Mouse (Mus musculus) stomach, embryonic 15.5 days (tissue): ENCODE data around the gene Hp1bp3. TPM values are rescaled to one million over a fixed set of nuclear protein-coding genes. Genes with fewer than 3 reads are reported as not detected.

Experiments
- ATAC-seq: fragments of 200-750 bp; cut with Nextera tagmentation; 2 replicates; pipeline ENCODE4 v1.8.0; 2017; ENCODE audit warnings: low read depth, moderate number of reproducible peaks, moderate TSS enrichment; ENCODE audit not compliant: insufficient read depth, low FRiP score
- H3K27ac ChIP-seq: fragments of 300-500 bp; sonication (generic); 2 replicates; pipeline ENCODE4 v1.5.1; 2015; ENCODE audit warnings: mild to moderate bottlenecking, inconsistent platforms
- H3K27me3 ChIP-seq: fragments of 300-500 bp; sonication (generic); replicated peaks from 2 replicates; pipeline ENCODE4 v1.6.1; 2015; ENCODE audit warnings: inconsistent platforms
- H3K36me3 ChIP-seq: fragments of 300-500 bp; sonication (generic); 2 replicates; pipeline ENCODE4 v1.6.1; 2015; ENCODE audit warnings: inconsistent platforms
- H3K4me1 ChIP-seq: fragments of 300-500 bp; sonication (generic); 2 replicates; pipeline ENCODE4 v1.6.1; 2015; ENCODE audit warnings: inconsistent platforms
- H3K4me2 ChIP-seq: fragments of 300-500 bp; sonication (generic); 2 replicates; pipeline ENCODE4 v1.6.1; 2015; ENCODE audit warnings: mild to moderate bottlenecking, inconsistent platforms
- H3K4me3 ChIP-seq: fragments of 300-500 bp; sonication (generic); replicated peaks from 2 replicates; pipeline ENCODE4 v1.5.1; 2015; ENCODE audit warnings: inconsistent platforms
- H3K9ac ChIP-seq: fragments of 300-500 bp; sonication (generic); 2 replicates; pipeline ENCODE4 v1.6.1; 2015; ENCODE audit warnings: inconsistent platforms
- H3K9me3 ChIP-seq: fragments of 300-500 bp; sonication (generic); 2 replicates; pipeline ENCODE4 v1.6.1; 2016; ENCODE audit warnings: inconsistent platforms
- WGBS: fragments of 180-500 bp; shearing (Covaris S2); methylation state at CpG from one replicate; pipeline ENCODE4 v1.1.7; 2015; 5-methylcytosine and 5-hydroxymethylcytosine counted together
- polyA plus RNA-seq: library from polyadenylated mRNA; unstranded; fragments of >200 nt; fragmentation: Nextera tagmentation; extraction: Ambion mirVana; gene quantifications from 2 replicates; pipeline ENCODE4 v1.2.1, GENCODE M21; 2015

Hp1bp3 gene
- polyA plus RNA-seq, 1 experiment from 2014 or later, result 131 TPM

DNA sequence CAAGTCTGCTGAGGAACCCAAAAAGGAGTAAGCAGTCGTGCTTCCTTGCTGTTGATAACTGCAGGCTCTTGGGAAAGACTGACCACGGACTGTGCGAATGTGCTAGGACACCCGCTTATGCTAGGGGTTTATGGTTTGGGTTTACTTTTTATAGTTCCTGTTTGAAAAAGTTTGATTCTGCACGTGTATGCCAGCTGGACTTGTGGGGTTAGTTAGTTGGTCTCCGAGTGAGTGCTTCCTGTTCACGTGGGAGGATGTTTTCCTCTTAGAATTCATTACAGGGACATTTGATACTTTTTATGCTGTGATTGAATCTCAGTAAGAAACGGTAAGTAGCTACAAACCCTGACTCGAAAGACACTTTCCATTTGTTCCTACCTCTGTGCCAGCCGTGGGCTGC is 7.5 kb downstream of the Hp1bp3 start:
- ATAC-seq, result no peak
- Histone ChIP-seq H3K9me3 (no peaks in the 10 kb centered on the region), H3K9ac (no peak overlapping the region), H3K4me2 (no peak overlapping the region), H3K36me3 (peaks cover 50% of the 10 kb centered on the region), H3K27me3 (no peaks in the 10 kb centered on the region), H3K4me1 (peaks cover 17% of the 10 kb centered on the region), H3K27ac (no peak overlapping the region), H3K4me3 (no peak overlapping the region)
- WGBS, result 75% methylated on average over 10 of the region's 10 CpGs

DNA sequence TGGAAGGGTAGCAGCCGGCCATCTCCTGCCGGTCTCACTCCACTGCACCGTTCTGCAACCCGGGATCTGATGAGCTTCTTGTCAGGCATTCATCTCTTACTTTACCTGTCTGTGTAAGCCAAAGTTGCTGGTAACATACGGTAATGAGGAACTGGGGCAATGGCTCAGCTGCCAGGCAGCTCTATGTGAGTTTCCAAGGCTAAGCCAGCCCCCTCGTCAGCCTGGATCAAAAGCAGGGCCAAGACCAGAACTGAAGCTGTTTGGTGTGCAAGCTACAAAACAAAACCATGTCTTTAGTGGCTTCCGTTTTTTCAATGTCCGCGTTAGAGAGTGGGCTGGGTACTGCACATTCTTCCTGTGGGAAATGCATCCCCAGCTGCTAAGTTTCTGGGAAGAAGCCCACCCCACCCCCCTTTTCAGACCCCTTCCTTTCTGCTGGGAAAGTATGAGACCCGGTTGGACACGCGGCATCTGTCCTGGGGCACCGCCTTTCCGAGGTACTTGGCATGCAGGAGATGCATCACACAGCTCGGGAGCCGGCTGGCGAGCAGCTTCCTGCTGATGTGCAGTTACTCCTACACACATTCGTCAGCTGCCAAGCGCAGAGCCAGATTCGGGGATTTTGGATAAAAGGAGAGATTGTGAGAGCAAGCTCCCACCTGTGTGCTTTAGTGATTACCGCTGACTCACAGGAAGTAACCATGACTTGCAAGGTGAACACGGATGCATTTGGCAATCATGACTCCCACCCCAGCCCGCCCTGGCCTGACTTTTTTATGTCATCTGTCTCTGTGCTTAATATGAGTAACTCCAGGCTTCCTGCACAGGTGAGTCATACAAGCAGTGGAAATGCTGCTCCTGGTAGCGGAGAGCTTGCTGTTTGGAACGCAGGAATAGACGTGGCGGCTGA is 30.9 kb downstream of the Hp1bp3 start:
- Histone ChIP-seq H3K9ac (no peak overlapping the region), H3K4me2 (no peak overlapping the region), H3K27me3 (peaks cover 25% of the 10 kb centered on the region), H3K4me3 (no peak overlapping the region), H3K4me1 (peaks cover 28% of the 10 kb centered on the region), H3K9me3 (no peaks in the 10 kb centered on the region), H3K27ac (no peak overlapping the region), H3K36me3 (peaks cover 29% of the 10 kb centered on the region)
- WGBS, result 62% methylated on average over 27 of the region's 27 CpGs
- ATAC-seq, result no peak

DNA sequence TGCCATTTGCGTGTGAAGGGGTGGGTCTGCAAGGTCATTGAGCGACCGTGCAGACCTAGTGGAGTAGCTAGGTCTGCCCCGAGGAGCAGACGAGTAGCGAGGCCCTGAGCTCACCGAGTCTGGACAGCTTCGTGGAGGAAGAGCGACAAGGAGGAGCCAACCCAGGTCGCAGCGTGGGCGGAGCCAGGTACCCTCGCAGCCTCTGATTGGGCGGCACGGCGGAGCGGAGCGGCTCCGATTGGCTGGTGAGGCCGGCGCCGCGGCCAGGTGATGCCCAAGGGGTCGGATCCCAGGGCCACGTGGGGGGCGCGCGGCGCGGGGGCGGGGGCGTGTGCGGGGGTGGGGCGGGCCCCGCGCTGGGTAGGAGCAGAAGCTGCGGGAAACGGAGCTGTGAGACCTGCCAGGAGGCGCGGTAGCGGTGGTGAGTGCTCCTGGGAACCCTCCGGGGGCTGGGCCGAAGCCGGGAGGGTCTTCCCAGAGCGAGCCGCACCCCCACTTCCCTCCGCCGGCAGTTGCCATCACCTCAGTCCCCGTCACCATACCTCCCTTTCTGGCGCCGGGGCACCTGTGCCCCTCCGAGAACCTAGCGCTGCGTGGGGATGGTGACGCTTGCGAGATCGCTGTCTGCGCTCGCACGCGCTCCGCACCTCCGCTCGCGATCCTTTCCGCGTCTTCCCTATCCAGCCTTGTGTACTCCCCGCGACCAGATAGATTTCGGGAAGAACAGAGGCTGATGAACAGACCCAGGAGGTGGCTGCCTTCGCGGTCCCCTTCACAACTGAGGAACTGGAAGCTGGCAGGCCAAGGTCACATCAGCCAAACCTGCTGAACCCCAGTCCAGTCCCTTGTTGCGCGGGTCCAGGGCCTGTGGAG is 34.2 kb downstream of the Hp1bp3 start, which contains the start of the genes Sh2d5 and Kif17:
Gene Sh2d5, plus strand, starts transcription at position 316 of the 873 bp plus-strand sequence.
Gene Kif17, plus strand, starts transcription at position 348 of the 873 bp plus-strand sequence.
- Histone ChIP-seq H3K27me3 (peaks cover 33% of the 10 kb centered on the region), H3K9ac (peak within 1 kb of the TSS; percentile 12; the same call in 1 of the 2 replicates), H3K27ac (no peak within 1 kb of the TSS), H3K9me3 (no peaks in the 10 kb centered on the region), H3K4me3 (peak within 1 kb of the TSS; percentile 48), H3K4me1 (peaks cover 32% of the 10 kb centered on the region), H3K4me2 (peak within 1 kb of the TSS; percentile 99), H3K36me3 (no peaks in the 10 kb centered on the region)
- under 1% methylated on average over 59 of the region's 74 CpGs for WGBS
- ATAC-seq, result peak; percentile 83

DNA sequence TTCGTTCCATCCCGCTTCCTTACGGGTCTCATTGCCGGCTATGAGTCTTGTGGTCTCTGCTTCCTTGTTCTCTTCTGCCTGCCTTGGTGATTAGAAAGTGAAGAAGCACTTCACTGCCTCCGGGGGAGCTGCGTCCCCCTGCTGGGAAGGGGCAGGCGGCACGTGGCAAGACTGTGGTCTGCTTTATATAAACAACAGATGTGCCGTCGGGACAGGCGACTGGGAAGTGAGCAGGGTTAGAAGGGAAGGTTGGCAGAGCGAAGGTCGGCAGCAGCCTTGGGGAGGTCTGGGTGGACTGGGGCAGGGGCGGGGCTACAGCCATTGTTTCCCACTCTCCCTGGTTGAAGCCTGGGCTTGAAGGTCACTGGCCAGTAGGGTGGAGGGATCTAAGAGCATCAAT is 35.7 kb downstream of the Hp1bp3 start:
- no peak for ATAC-seq
- Histone ChIP-seq H3K27ac (no peak overlapping the region), H3K4me1 (peaks cover 32% of the 10 kb centered on the region), H3K4me3 (peak overlapping the region; percentile 15), H3K9ac (no peak overlapping the region), H3K36me3 (no peaks in the 10 kb centered on the region), H3K4me2 (peak overlapping the region; percentile 49), H3K9me3 (no peaks in the 10 kb centered on the region), H3K27me3 (peaks cover 33% of the 10 kb centered on the region)
- 1% methylated on average over 14 of the region's 14 CpGs for WGBS

DNA sequence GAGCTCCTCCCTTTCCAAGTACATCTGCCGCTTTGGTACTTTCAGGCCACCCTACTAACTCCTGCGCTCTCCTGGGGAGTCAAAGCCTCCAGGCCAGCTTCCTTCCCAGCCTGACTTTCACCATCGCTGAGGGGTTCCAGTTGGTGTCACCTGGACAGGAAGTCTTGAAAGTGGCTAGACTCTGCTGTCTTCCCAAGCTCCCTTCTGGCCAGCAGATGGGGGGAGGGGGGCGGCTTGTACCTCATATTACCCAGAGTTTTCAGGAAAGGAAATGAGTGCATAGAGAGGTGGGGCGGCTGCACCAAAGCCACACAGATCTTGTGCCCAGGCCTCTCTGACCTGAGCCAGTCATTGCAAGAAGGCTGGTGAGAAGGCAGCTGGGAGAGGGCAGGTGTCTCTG is 36.1 kb downstream of the Hp1bp3 start:
- no peak overlapping the region for H3K9ac ChIP-seq
- WGBS, result 29% methylated on average over 5 of the region's 5 CpGs
- 0 out of 2 replicates have a peak overlapping the region, but pooled peaks have one; percentile 15 for H3K4me3 ChIP-seq

DNA sequence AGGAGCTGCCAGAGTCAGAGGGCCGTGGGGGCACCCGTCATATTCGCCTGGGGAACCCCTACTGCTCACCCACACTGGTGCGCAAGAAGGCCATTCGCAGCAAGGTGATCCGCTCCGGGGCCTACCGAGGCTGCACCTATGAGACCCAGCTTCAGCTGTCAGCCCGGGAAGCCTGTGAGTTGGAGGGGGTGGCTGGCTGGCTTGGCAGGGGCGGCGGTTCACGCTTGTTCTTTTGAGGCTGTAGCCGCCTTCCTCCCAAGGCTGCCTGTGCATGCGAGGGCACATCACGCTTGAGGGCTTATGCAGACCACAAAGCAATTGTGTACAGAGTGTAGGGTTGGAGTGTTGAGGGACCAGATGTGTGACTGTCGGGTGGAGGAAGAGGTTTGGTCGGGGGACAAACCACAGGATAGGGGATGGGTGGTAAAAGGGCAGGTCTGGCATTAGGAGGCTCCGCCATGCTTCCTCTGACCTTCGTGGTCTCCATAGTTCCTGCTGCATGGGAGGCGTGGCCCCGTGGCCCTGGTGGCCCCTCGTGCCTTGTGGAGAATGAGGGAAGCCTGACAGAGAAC is 41.1 kb downstream of the Hp1bp3 start:
- Histone ChIP-seq H3K27me3 (peaks cover 6% of the 10 kb centered on the region; the same call in 1 of the 2 replicates), H3K4me1 (peaks cover 2% of the 10 kb centered on the region), H3K9me3 (no peaks in the 10 kb centered on the region), H3K4me3 (no peak overlapping the region), H3K4me2 (no peak overlapping the region), H3K9ac (no peak overlapping the region), H3K27ac (no peak overlapping the region), H3K36me3 (no peaks in the 10 kb centered on the region)
- ATAC-seq, result no peak
- 77% methylated on average over 22 of the region's 22 CpGs for WGBS

More for the DNA sequence above, 36.1 kb downstream of the Hp1bp3 start:
- Histone ChIP-seq H3K4me2 (peak overlapping the region; percentile 49), H3K36me3 (no peaks in the 10 kb centered on the region), H3K27me3 (peaks cover 33% of the 10 kb centered on the region), H3K4me1 (peaks cover 32% of the 10 kb centered on the region), H3K27ac (no peak overlapping the region), H3K9me3 (no peaks in the 10 kb centered on the region)
- no peak for ATAC-seq

DNA sequence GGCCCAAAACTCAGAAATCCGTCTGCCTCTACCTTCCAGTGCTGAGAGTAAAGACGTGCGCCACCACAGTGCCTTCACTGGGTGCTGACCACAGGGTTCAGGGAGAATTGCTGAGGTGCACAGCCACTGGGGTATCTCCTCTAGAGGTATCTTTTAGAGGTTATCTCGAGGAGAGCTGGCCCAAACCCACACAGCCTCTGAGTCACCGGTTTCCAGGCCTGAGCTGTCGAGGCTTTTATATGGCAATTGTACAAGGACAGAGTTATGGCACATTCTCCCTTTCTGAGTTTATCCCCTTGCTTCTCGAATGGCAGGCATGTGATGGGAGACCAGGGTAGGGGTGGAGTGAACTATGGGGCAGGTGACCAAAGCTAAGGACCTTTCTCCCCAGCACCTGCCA is 42.6 kb downstream of the Hp1bp3 start:
- 79% methylated on average over 7 of the region's 7 CpGs for WGBS
- H3K4me2 ChIP-seq, result no peak overlapping the region
- H3K9me3 ChIP-seq, result no peaks in the 10 kb centered on the region
- no peak overlapping the region for H3K4me3 ChIP-seq
- H3K36me3 ChIP-seq, result no peaks in the 10 kb centered on the region
- H3K27me3 ChIP-seq, result no peaks in the 10 kb centered on the region
- 0 out of 2 replicates have a peak, but pooled peaks cover 3% of the 10 kb centered on the region for H3K4me1 ChIP-seq
- ATAC-seq, result no peak
- no peak overlapping the region for H3K27ac ChIP-seq
- H3K9ac ChIP-seq, result no peak overlapping the region

DNA sequence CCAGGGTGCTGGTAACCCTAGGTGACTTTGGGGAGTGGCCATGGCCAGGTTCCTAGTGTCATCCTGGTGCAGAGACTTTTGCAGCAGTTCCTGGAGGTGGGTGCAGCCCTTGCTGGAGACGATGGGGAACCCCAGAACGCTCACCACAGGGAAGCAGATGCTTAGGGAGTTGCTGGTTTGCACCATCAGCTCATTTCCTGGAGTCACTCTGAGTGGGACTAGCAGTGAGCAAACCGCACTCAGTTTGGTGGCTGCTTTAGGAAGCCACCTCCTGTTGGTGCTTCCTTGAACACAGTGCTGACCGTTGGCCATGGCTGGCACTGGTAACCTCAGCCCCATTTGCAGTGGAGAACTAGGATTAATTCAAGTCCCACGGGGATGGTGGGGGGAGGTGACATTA is 43.4 kb downstream of the Hp1bp3 start:
- Histone ChIP-seq H3K9me3 (no peaks in the 10 kb centered on the region), H3K27me3 (no peaks in the 10 kb centered on the region), H3K27ac (no peak overlapping the region), H3K9ac (no peak overlapping the region), H3K4me2 (no peak overlapping the region), H3K4me3 (no peak overlapping the region), H3K4me1 (0 out of 2 replicates have a peak, but pooled peaks cover 3% of the 10 kb centered on the region), H3K36me3 (no peaks in the 10 kb centered on the region)
- no peak for ATAC-seq
- 68% methylated on average over 5 of the region's 5 CpGs for WGBS

DNA sequence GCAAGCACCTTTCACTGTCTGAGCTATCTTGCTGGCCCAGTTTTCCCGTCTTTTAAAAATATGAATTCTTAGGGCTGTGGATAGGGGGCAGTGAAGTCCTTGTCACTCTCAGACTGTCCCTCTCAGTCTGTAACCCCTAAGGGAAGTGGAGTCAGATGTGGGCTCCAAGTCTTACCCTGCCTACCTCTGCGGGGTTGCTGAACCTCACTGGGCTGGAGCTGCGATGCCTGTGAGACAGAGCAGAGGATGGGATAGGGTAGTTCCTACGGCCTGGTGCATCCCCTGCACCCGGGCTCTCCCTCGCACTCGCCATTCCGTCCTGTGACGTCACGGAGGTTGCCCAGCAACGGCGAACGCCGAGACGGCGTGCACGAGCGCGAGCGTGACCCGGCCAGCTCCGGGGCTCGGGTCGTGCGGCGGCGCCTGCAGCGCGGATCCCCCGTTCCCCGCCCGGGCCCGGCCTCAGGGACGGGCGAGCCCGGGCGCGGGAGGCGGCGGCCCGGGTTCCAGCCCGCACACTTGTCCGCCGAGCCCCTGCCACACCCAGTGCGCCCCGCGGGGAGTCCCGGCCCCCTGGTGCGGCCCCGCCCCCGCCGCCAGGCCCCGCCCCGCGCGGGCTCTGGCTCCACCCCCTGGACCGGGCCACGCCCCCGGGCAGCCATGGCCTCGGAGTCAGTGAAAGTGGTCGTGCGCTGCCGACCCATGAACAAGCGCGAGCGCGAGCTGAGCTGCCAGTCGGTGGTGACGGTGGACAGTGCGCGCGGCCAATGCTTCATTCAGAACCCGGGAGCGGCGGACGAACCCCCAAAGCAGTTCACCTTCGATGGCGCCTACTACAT is 46.0 kb downstream of the Hp1bp3 start:
- Histone ChIP-seq H3K36me3 (no peaks in the 10 kb centered on the region), H3K4me3 (peak overlapping the region; percentile 79), H3K4me1 (0 out of 2 replicates have a peak, but pooled peaks cover 3% of the 10 kb centered on the region), H3K4me2 (peak overlapping the region; percentile 95), H3K27ac (no peak overlapping the region), H3K9me3 (no peaks in the 10 kb centered on the region), H3K9ac (peak overlapping the region; percentile 12; the same call in 1 of the 2 replicates), H3K27me3 (no peaks in the 10 kb centered on the region)
- under 1% methylated on average over 78 of the region's 78 CpGs for WGBS
- peak; percentile 85 for ATAC-seq

DNA sequence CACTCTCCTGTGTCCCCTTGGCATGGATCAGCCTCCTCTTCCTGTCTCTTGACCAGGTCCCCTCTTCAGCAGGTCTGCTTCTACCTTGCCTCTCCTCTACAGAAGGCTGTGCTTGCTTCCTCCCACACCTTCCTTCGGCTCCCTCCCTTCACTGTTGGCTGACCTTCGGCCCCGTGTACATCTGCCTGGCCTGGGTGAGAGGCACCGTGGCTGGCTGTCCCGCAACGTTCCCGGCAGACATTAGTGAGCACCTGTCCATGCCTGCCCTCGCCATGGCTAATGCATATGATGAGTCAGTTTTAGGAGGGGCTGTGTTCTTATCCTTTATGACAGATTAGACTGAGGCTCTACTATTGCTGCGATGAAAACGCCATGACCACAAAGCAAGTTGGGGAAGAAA is 51.8 kb downstream of the Hp1bp3 start:
- no peaks in the 10 kb centered on the region for H3K27me3 ChIP-seq
- H3K4me3 ChIP-seq, result no peak overlapping the region
- H3K27ac ChIP-seq, result no peak overlapping the region
- no peaks in the 10 kb centered on the region for H3K9me3 ChIP-seq
- H3K4me1 ChIP-seq, result no peaks in the 10 kb centered on the region
- no peaks in the 10 kb centered on the region for H3K36me3 ChIP-seq
- 74% methylated on average over 10 of the region's 10 CpGs for WGBS
- no peak overlapping the region for H3K9ac ChIP-seq
- ATAC-seq, result no peak
- no peak overlapping the region for H3K4me2 ChIP-seq
